Comparison of ENCODE assay signal across 11 mouse cellular contexts in genomic region chr11:32924932-32925331, GRCm38 (mm10).
DNase-seq lines count a peak whose midpoint lies in the region; ATAC-seq and TF ChIP-seq lines count a peak whose summit lies in the region.
"Had no signal": no experiment of that assay in that cellular context is flagged by ENCODE, and none has a peak within 500 bp of the region (broad histone marks: within the 10 kb centered on the region; RNA-seq: fewer than 3 reads in every experiment).

No protein-coding gene starts in this region.

- DNase-seq in heart, postnatal 0 days (ENCODE audit: low spot score) = no peak
- no peak for DNase-seq in heart, adult 2 months
- DNase-seq in lung, adult 18-20 months = no peak
- DNase-seq in T-cell, adult 2 months (ENCODE audit: low spot score) = no peak
- DNase-seq: cerebellum, postnatal 25 days; right cerebral cortex, postnatal 25 days had no signal

- H3K4me1 ChIP-seq in heart, postnatal 0 days (ENCODE audit: control insufficient read depth, insufficient read depth) = 0 out of 2 replicates have a peak, but pooled peaks cover 8% of the 10 kb centered on the region
- H3K4me1 ChIP-seq in heart, adult 2 months (ENCODE audit: control insufficient read depth, insufficient read depth, low read length) = no peaks in the 10 kb centered on the region
- peaks cover 24% of the 10 kb centered on the region for H3K4me1 ChIP-seq in lung, embryonic 16.5 days (replicated peaks; ENCODE audit: control insufficient read depth, insufficient read depth, low read length)
- H3K4me1 ChIP-seq in embryonic facial prominence, embryonic 15.5 days = peaks cover 37% of the 10 kb centered on the region
- peaks cover 14% of the 10 kb centered on the region for H3K4me1 ChIP-seq in neural tube, embryonic 15.5 days
- H3K4me1 ChIP-seq: liver, embryonic 15.5 days had no signal

- H3K9me3 ChIP-seq in heart, postnatal 0 days (replicated peaks; ENCODE audit: control insufficient read depth, low read length) = no peaks in the 10 kb centered on the region
- 0 out of 2 replicates have a peak, but pooled peaks cover 3% of the 10 kb centered on the region for H3K9me3 ChIP-seq in lung, embryonic 16.5 days (ENCODE audit: control insufficient read depth, low read length)
- H3K9me3 ChIP-seq in embryonic facial prominence, embryonic 15.5 days (replicated peaks) = no peaks in the 10 kb centered on the region
- H3K9me3 ChIP-seq in neural tube, embryonic 15.5 days (replicated peaks) = no peaks in the 10 kb centered on the region
- H3K9me3 ChIP-seq: liver, embryonic 15.5 days had no signal

- no peak for TF ChIP-seq POLR2A in heart, adult 2 months (IDR thresholded peaks at IDR 0.05; ENCODE audit: insufficient read depth, low read depth, low read length)

- H3K36me3 ChIP-seq in heart, postnatal 0 days (replicated peaks; ENCODE audit: control insufficient read depth, insufficient read depth, low read length) = no peaks in the 10 kb centered on the region
- H3K36me3 ChIP-seq in heart, adult 2 months (ENCODE audit: control insufficient read depth, insufficient read depth, low read length) = no peaks in the 10 kb centered on the region
- no peaks in the 10 kb centered on the region for H3K36me3 ChIP-seq in lung, embryonic 16.5 days (ENCODE audit: control insufficient read depth, insufficient read depth, low read length)
- no peaks in the 10 kb centered on the region for H3K36me3 ChIP-seq in embryonic facial prominence, embryonic 15.5 days
- no peaks in the 10 kb centered on the region for H3K36me3 ChIP-seq in neural tube, embryonic 15.5 days
- H3K36me3 ChIP-seq: liver, embryonic 15.5 days had no signal

- H3K27me3 ChIP-seq in heart, postnatal 0 days (ENCODE audit: control insufficient read depth, insufficient read depth, low read length) = no peaks in the 10 kb centered on the region
- no peaks in the 10 kb centered on the region for H3K27me3 ChIP-seq in heart, adult 2 months (ENCODE audit: control insufficient read depth, insufficient read depth, low read length)
- H3K27me3 ChIP-seq in lung, embryonic 16.5 days (ENCODE audit: control insufficient read depth, insufficient read depth, low read depth, low read length) = no peaks in the 10 kb centered on the region
- no peaks in the 10 kb centered on the region for H3K27me3 ChIP-seq in embryonic facial prominence, embryonic 15.5 days
- H3K27me3 ChIP-seq in neural tube, embryonic 15.5 days (replicated peaks) = peaks cover 3% of the 10 kb centered on the region; the same call in 1 of the 2 replicates

- TF ChIP-seq EP300 in heart, postnatal 0 days (IDR thresholded peaks at IDR 0.05; ENCODE audit: low read depth) = no peak
- no peak for TF ChIP-seq EP300 in heart, adult 2 months (IDR thresholded peaks at IDR 0.05; ENCODE audit: insufficient read depth, low read depth, low read length)

- no peaks in the 10 kb centered on the region for H3K79me2 ChIP-seq in heart, adult 2 months (replicated peaks; ENCODE audit: control insufficient read depth, insufficient read depth, low read length)

- 73% methylated on average over 7 of the region's 7 CpGs for WGBS in heart, postnatal 0 days
- WGBS in heart, adult 2 months = 83% methylated on average over 7 of the region's 7 CpGs
- 62% methylated on average over 7 of the region's 7 CpGs for WGBS in lung, embryonic 16.5 days
- WGBS in embryonic facial prominence, embryonic 15.5 days = 48% methylated on average over 7 of the region's 7 CpGs
- WGBS in neural tube, embryonic 15.5 days = 73% methylated on average over 7 of the region's 7 CpGs

- H3K9ac ChIP-seq in heart, postnatal 0 days (replicated peaks; ENCODE audit: low read depth, low read length) = no peak overlapping the region
- no peak overlapping the region for H3K9ac ChIP-seq in heart, adult 2 months (ENCODE audit: low read depth, low read length)
- H3K9ac ChIP-seq in lung, embryonic 16.5 days (ENCODE audit: low read length) = no peak overlapping the region
- no peak overlapping the region for H3K9ac ChIP-seq in embryonic facial prominence, embryonic 15.5 days
- H3K9ac ChIP-seq in neural tube, embryonic 15.5 days (replicated peaks) = no peak overlapping the region
- H3K9ac ChIP-seq: liver, embryonic 15.5 days had no signal

- H3K4me3 ChIP-seq in heart, postnatal 0 days (ENCODE audit: low read depth, low read length) = no peak overlapping the region
- no peak overlapping the region for H3K4me3 ChIP-seq in heart, adult 2 months
- H3K4me3 ChIP-seq in lung, embryonic 16.5 days (ENCODE audit: low read length) = no peak overlapping the region
- H3K4me3 ChIP-seq in embryonic facial prominence, embryonic 15.5 days (replicated peaks) = no peak overlapping the region
- H3K4me3 ChIP-seq in neural tube, embryonic 15.5 days (replicated peaks) = no peak overlapping the region
- H3K4me3 ChIP-seq: liver, embryonic 15.5 days had no signal

- H3K27ac ChIP-seq in heart, postnatal 0 days (ENCODE audit: low read depth) = no peak overlapping the region
- no peak overlapping the region for H3K27ac ChIP-seq in heart, adult 2 months
- peak overlapping the region; percentile 10; the same call in 1 of the 2 replicates for H3K27ac ChIP-seq in lung, embryonic 16.5 days (ENCODE audit: low read length)
- H3K27ac ChIP-seq in embryonic facial prominence, embryonic 15.5 days (replicated peaks) = peak overlapping the region; percentile 91
- no peak overlapping the region for H3K27ac ChIP-seq in neural tube, embryonic 15.5 days (replicated peaks)
- H3K27ac ChIP-seq: hindbrain, embryonic 14.5 days; liver, embryonic 15.5 days had no signal

- ATAC-seq in heart, postnatal 0 days (ENCODE audit: insufficient read depth, low read depth) = no peak
- no peak for ATAC-seq in lung, embryonic 16.5 days (ENCODE audit: low read depth)
- peak; percentile 42; the same call in 1 of the 2 replicates for ATAC-seq in embryonic facial prominence, embryonic 15.5 days (ENCODE audit: insufficient number of reproducible peaks, low FRiP score, low TSS enrichment, low read depth)
- no peak for ATAC-seq in neural tube, embryonic 15.5 days (ENCODE audit: low FRiP score)

- H3K4me2 ChIP-seq in heart, postnatal 0 days (ENCODE audit: low read depth, low read length) = 0 out of 2 replicates have a peak overlapping the region, but pooled peaks have one; percentile 53
- H3K4me2 ChIP-seq in lung, embryonic 16.5 days (ENCODE audit: low read depth, low read length) = no peak overlapping the region; the same call in 1 of the 2 replicates
- peak overlapping the region; percentile 54 for H3K4me2 ChIP-seq in embryonic facial prominence, embryonic 15.5 days (replicated peaks)
- H3K4me2 ChIP-seq in neural tube, embryonic 15.5 days = peak overlapping the region; percentile 53; the same call in 1 of the 2 replicates

- TF ChIP-seq CTCF in heart, postnatal 0 days (IDR thresholded peaks at IDR 0.05; ENCODE audit: low read depth) = no peak
- no peak for TF ChIP-seq CTCF in heart, adult 2 months (IDR thresholded peaks at IDR 0.05)

- intact Hi-C loops in heart, adult 2 months (cut with DNase I) = no loop called here

Comparison
In these comparisons a context has a peak if more than half of its experiments do, and no peak if none do; other contexts are left out.
1. H3K27ac ChIP-seq: peak in lung, embryonic 16.5 days (single experiment) and embryonic facial prominence, embryonic 15.5 days (single experiment); none in heart, postnatal 0 days (single experiment), heart, adult 2 months (single experiment) and neural tube, embryonic 15.5 days (single experiment).